Mouse (Mus musculus) olfactory bulb, adult 2 months (tissue): ENCODE measurements around the gene Mnx1.
A peak's percentile ranks its signal among the peaks of the same experiment; 100 is the strongest.

ENCODE experiments used
- CTCF ChIP-seq: fragments of 200-500 bp; IDR thresholded peaks from 2 replicates; pipeline ENCODE4 v1.5.1; 2012; ENCODE audit warnings: low read depth, mild to moderate bottlenecking, low read length, moderate library complexity; ENCODE audit not compliant: insufficient read depth
- POLR2A ChIP-seq: fragments of 200-500 bp; IDR thresholded peaks from 2 replicates; pipeline ENCODE4 v1.6.1; 2012; ENCODE audit warnings: mild to moderate bottlenecking, low read depth, low read length, moderate library complexity; ENCODE audit not compliant: insufficient read depth

GRCm38 (mm10) chr5:29434228-29434871 is 43.9 kb downstream of the Mnx1 start, which contains the start of gene Nom1:
- TF ChIP-seq CTCF: no peak
- peak; percentile 61 for TF ChIP-seq POLR2A
